Mouse (Mus musculus) embryonic fibroblast, embryonic 13.5 days (primary cell): ENCODE results near the gene Psmd14. TPM values are rescaled to one million over a fixed set of nuclear protein-coding genes. Genes with fewer than 3 reads are reported as not detected.

Experiments used
- H3K27ac ChIP-seq: 2 replicates; pipeline ENCODE4 v1.5.1; 2012; ENCODE audit warnings: low read length, control low read depth, inconsistent platforms; ENCODE audit not compliant: insufficient read depth
- H3K4me1 ChIP-seq: 2 replicates; pipeline ENCODE4 v1.6.1; 2011; ENCODE audit warnings: low read length; ENCODE audit not compliant: control insufficient read depth, insufficient read depth
- H3K4me3 ChIP-seq: 2 replicates; pipeline ENCODE4 v1.5.1; 2011; ENCODE audit warnings: mild to moderate bottlenecking, control low read depth, low read length; ENCODE audit not compliant: insufficient read depth
- CTCF ChIP-seq: IDR thresholded peaks from 2 replicates; pipeline ENCODE4 v1.5.1; 2011; ENCODE audit warnings: mild to moderate bottlenecking, control low read depth, low read length, moderate library complexity, borderline replicate concordance; ENCODE audit not compliant: insufficient read depth
- POLR2A ChIP-seq: IDR thresholded peaks from 2 replicates; pipeline ENCODE4 v1.6.1; 2011; ENCODE audit warnings: low read depth, mild to moderate bottlenecking, control low read depth, low read length, moderate library complexity
- polyA plus RNA-seq: library from polyadenylated mRNA; stranded (reverse); fragments of >200 nt; gene quantifications from 2 replicates; pipeline ENCODE4 v1.2.4, GENCODE M21; 2011; ENCODE audit warnings: low read depth; ENCODE audit not compliant: missing spikeins, insufficient read length

Gene Psmd14
- 183 and 186 TPM in 2 replicates for polyA plus RNA-seq

- TF ChIP-seq CTCF = no peak
- TF ChIP-seq POLR2A = peak; percentile 72
- H3K4me1 ChIP-seq = no peaks in the 10 kb centered on the region
- H3K27ac ChIP-seq = peak within 1 kb of the TSS; percentile 74
- peak within 1 kb of the TSS; percentile 95 for H3K4me3 ChIP-seq
Observed at GRCm38 (mm10) chr2:61711108-61712040, at the start of gene Psmd14. Gene Psmd14, plus strand, starts transcription at chr2:61711694.

GRCm38 (mm10) chr2:61662833-61663232 is 48.7 kb upstream of the Psmd14 start:
- H3K4me3 ChIP-seq = no peak overlapping the region
- no peak for TF ChIP-seq POLR2A
- TF ChIP-seq CTCF = no peak
- H3K4me1 ChIP-seq = no peaks in the 10 kb centered on the region
- H3K27ac ChIP-seq = no peak overlapping the region

GRCm38 (mm10) chr2:61663573-61664241 is 47.8 kb upstream of the Psmd14 start:
- TF ChIP-seq POLR2A = no peak
- Histone ChIP-seq H3K4me1 (no peaks in the 10 kb centered on the region), H3K4me3 (no peak overlapping the region), H3K27ac (no peak overlapping the region)

- Histone ChIP-seq H3K27ac (no peak overlapping the region), H3K4me1 (no peaks in the 10 kb centered on the region), H3K4me3 (no peak overlapping the region)
- no peak for TF ChIP-seq CTCF
Observed at GRCm38 (mm10) chr2:61667420-61667819, 44.1 kb upstream of the Psmd14 start.

- Histone ChIP-seq H3K27ac (no peak overlapping the region), H3K4me1 (no peaks in the 10 kb centered on the region), H3K4me3 (no peak overlapping the region)
- no peak for TF ChIP-seq POLR2A
- peak; percentile 20; the same call in 1 of the 2 replicates for TF ChIP-seq CTCF
Observed at GRCm38 (mm10) chr2:61668260-61668659, 43.2 kb upstream of the Psmd14 start.

GRCm38 (mm10) chr2:61674555-61674954 is 36.9 kb upstream of the Psmd14 start:
- Histone ChIP-seq H3K4me3 (no peak overlapping the region), H3K27ac (no peak overlapping the region), H3K4me1 (no peaks in the 10 kb centered on the region)
- TF ChIP-seq POLR2A = no peak
- no peak for TF ChIP-seq CTCF

GRCm38 (mm10) chr2:61681572-61681971 is 29.9 kb upstream of the Psmd14 start:
- TF ChIP-seq POLR2A (no peak), CTCF (no peak)
- Histone ChIP-seq H3K27ac (no peak overlapping the region), H3K4me3 (no peak overlapping the region), H3K4me1 (no peaks in the 10 kb centered on the region)

GRCm38 (mm10) chr2:61686533-61686932 is 25.0 kb upstream of the Psmd14 start:
- H3K4me1 ChIP-seq = no peaks in the 10 kb centered on the region
- TF ChIP-seq POLR2A (no peak), CTCF (no peak)
- no peak overlapping the region for H3K27ac ChIP-seq
- no peak overlapping the region for H3K4me3 ChIP-seq

- Histone ChIP-seq H3K4me3 (no peak overlapping the region), H3K27ac (no peak overlapping the region), H3K4me1 (no peaks in the 10 kb centered on the region)
- TF ChIP-seq CTCF = no peak
- no peak for TF ChIP-seq POLR2A
Observed at GRCm38 (mm10) chr2:61689086-61689485, 22.4 kb upstream of the Psmd14 start.

GRCm38 (mm10) chr2:61709570-61709969 is 1.9 kb upstream of the Psmd14 start:
- no peaks in the 10 kb centered on the region for H3K4me1 ChIP-seq
- no peak for TF ChIP-seq CTCF
- no peak for TF ChIP-seq POLR2A
- H3K4me3 ChIP-seq = no peak overlapping the region
- no peak overlapping the region for H3K27ac ChIP-seq
